Mouse (Mus musculus): ENCODE data around the gene Gtsf1. TPM values are rescaled to one million over a fixed set of nuclear protein-coding genes. Genes with fewer than 3 reads are reported as not detected.

Gene Gtsf1
- total RNA-seq, 2 experiments from 2014 or later: 0.52 to 0.53 TPM

DNA sequence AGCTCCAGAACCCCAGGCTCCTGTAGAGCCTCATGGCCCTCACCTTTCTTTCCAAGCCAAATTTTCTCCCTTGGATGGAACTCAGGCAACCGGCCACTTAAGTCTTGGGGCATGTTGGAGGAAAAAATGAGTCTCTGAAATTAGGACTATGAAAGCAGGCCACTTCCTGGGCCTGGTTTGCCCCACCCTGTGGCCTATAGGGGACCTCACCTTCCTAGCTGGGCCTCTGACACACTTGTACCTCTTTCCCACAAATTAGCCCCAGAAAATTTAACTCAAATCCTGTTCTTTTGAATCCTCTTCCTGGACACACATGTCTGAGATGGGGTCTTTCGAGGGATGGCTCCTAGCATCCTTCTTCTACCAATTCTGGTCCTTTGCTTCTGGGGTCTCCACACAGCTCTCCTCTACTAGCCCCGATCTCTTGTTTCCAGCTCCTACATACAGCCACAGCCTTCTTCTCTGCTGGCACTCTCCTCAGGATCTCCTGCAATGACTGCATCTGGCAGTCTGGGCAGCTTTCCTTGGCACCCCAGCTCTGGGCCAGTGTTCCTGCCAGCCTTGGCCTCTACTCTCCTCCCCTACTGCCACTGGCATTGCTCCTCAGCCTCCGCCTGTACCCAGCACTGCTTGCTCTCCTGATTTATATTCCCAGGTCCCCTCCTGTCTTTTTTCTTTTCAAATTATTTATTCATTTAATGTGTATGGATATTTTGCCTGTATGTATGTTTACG is 70.2 kb downstream of the Gtsf1 start:
- intact Hi-C loops (cut with DNase I): no loop called here
- peak; percentile 66 to 81 for DNase-seq

GRCm38 (mm10) chr15:103359122-103359510 is 71.2 kb downstream of the Gtsf1 start:
- DNase-seq: peak; percentile 58 to 72
- intact Hi-C loops (cut with DNase I): no loop called here

- peak; percentile 59 to 65 for DNase-seq
- intact Hi-C loops (cut with DNase I): no loop called here
Measured at GRCm38 (mm10) chr15:103358278-103359121, 71.8 kb downstream of the Gtsf1 start.

GRCm38 (mm10) chr15:103357817-103358216 is 72.5 kb downstream of the Gtsf1 start:
- no peak for DNase-seq
- intact Hi-C loops (cut with DNase I): no loop called here

- no peak for DNase-seq
- intact Hi-C loops (cut with DNase I): no loop called here
Measured at GRCm38 (mm10) chr15:103356130-103356529, 74.1 kb downstream of the Gtsf1 start.

GRCm38 (mm10) chr15:103355420-103355819 is 74.8 kb downstream of the Gtsf1 start:
- DNase-seq: peak in 1 of 2 experiments; percentile 70
- intact Hi-C loops (cut with DNase I): no loop called here

- no peak for DNase-seq
- intact Hi-C loops (cut with DNase I): no loop called here
Measured at GRCm38 (mm10) chr15:103354690-103355089, 75.6 kb downstream of the Gtsf1 start.

GRCm38 (mm10) chr15:103353511-103354256 is 76.6 kb downstream of the Gtsf1 start:
- DNase-seq: no peak
- intact Hi-C loops (cut with DNase I): no loop called here

GRCm38 (mm10) chr15:103352856-103353255 is 77.4 kb downstream of the Gtsf1 start:
- intact Hi-C loops (cut with DNase I): no loop called here

More at GRCm38 (mm10) chr15:103352856-103353255, 77.4 kb downstream of the Gtsf1 start:
- DNase-seq: peak; percentile 72 to 78

Other genes starting within 250 kb of the Gtsf1 start
- 10 to 100 TPM; 81.3 to 97.4 TPM for gene Cbx5, start 190.7 kb downstream of the Gtsf1 start, total RNA-seq (2021)
- gene Hnrnpa1, start 190.0 kb downstream of the Gtsf1 start, total RNA-seq (2021): 100 to 1,000 TPM; 299 to 318 TPM
- 1 to 10 TPM in 1 of 2 experiments, under 1 TPM in 1; 0.30 to 1.0 TPM for gene Nfe2, start 172.1 kb downstream of the Gtsf1 start, total RNA-seq (2021)
- gene Copz1, start 157.8 kb downstream of the Gtsf1 start, total RNA-seq (2021): 10 to 100 TPM; 81.2 to 83.3 TPM
- gene Gpr84, start 119.9 kb downstream of the Gtsf1 start, total RNA-seq (2021): not detected
- 10 to 100 TPM; 24.3 to 26.2 TPM for gene Zfp385a, start 90.4 kb downstream of the Gtsf1 start, total RNA-seq (2021)
- gene Itga5, start 63.7 kb downstream of the Gtsf1 start, total RNA-seq (2021): 100 to 1,000 TPM in 1 of 2 experiments, 10 to 100 TPM in 1; 89.4 to 101 TPM
- gene Gtsf2, start 18.0 kb upstream of the Gtsf1 start, total RNA-seq (2021): not detected
- gene Nckap1l, start 23.3 kb upstream of the Gtsf1 start, total RNA-seq (2021): 1 to 10 TPM; 3.7 to 4.2 TPM
- 1 to 10 TPM; 2.7 to 2.8 TPM for gene Pde1b, start 72.6 kb upstream of the Gtsf1 start, total RNA-seq (2021)
- 10 to 100 TPM; 14.8 to 18.0 TPM for gene Ppp1r1a, start 107.5 kb upstream of the Gtsf1 start, total RNA-seq (2021)
- not detected for gene Glycam1, start 134.6 kb upstream of the Gtsf1 start, total RNA-seq (2021)